Mouse (Mus musculus): Measurements from ENCODE around the gene Zfhx3. TPM values are rescaled to one million over a fixed set of nuclear protein-coding genes. Genes with fewer than 3 reads are reported as not detected.

Gene Zfhx3
- total and polyA plus RNA-seq, 2 experiments from 2014 or later: 14.9 to 15.3 TPM

- Histone ChIP-seq H3K36me3 (ENCODE audit: insufficient read depth, low read length) (no peaks in the 10 kb centered on the region), H3K4me1 (ENCODE audit: insufficient read depth, low read length) (peaks cover 7% of the 10 kb centered on the region), H3K9ac (replicated peaks; ENCODE audit: low read length) (no peak overlapping the region), H3K4me3 (ENCODE audit: low read length) (peak overlapping the region; percentile 18; the same call in 1 of the 2 replicates), H3K27ac (peak overlapping the region; percentile 41; the same call in 1 of the 2 replicates), H3K9me3 (ENCODE audit: low read length) (no peaks in the 10 kb centered on the region), H3K4me2 (ENCODE audit: low read depth, low read length) (peak overlapping the region; percentile 52), H3K27me3 (ENCODE audit: insufficient read depth, low read length) (no peaks in the 10 kb centered on the region)
- no peak for TF ChIP-seq CTCF (IDR thresholded peaks at IDR 0.05; ENCODE audit: low read depth)
- DNase-seq (ENCODE audit: low spot score) (peak; percentile 80), ATAC-seq (peak; percentile 74; the same call in 1 of the 2 replicates)
- WGBS: 23% methylated on average over 16 of the region's 16 CpGs
Measured at GRCm38 (mm10) chr8:108101978-108102865, 159.8 kb downstream of the Zfhx3 start.

GRCm38 (mm10) chr8:108104471-108105098, 162.1 kb downstream of the Zfhx3 start:
- Histone ChIP-seq H3K36me3 (ENCODE audit: insufficient read depth, low read length) (no peaks in the 10 kb centered on the region), H3K9me3 (ENCODE audit: low read length) (no peaks in the 10 kb centered on the region), H3K9ac (replicated peaks; ENCODE audit: low read length) (no peak overlapping the region), H3K27ac (no peak overlapping the region), H3K4me3 (ENCODE audit: low read length) (no peak overlapping the region), H3K4me1 (ENCODE audit: insufficient read depth, low read length) (peaks cover 7% of the 10 kb centered on the region), H3K27me3 (ENCODE audit: insufficient read depth, low read length) (no peaks in the 10 kb centered on the region), H3K4me2 (ENCODE audit: low read depth, low read length) (no peak overlapping the region)
- DNase-seq (ENCODE audit: low spot score) (no peak), ATAC-seq (no peak)
- TF ChIP-seq CTCF (IDR thresholded peaks at IDR 0.05; ENCODE audit: low read depth): no peak
- WGBS: 49% methylated on average over 10 of the region's 10 CpGs

- Histone ChIP-seq H3K9me3 (ENCODE audit: low read length) (no peaks in the 10 kb centered on the region), H3K27ac (no peak overlapping the region), H3K36me3 (ENCODE audit: insufficient read depth, low read length) (no peaks in the 10 kb centered on the region), H3K4me1 (ENCODE audit: insufficient read depth, low read length) (no peaks in the 10 kb centered on the region), H3K27me3 (ENCODE audit: insufficient read depth, low read length) (no peaks in the 10 kb centered on the region), H3K9ac (replicated peaks; ENCODE audit: low read length) (no peak overlapping the region), H3K4me2 (ENCODE audit: low read depth, low read length) (no peak overlapping the region), H3K4me3 (ENCODE audit: low read length) (no peak overlapping the region)
- WGBS: 45% methylated on average over 2 of the region's 2 CpGs
- peak; percentile 69 for DNase-seq (ENCODE audit: low spot score)
- no peak for TF ChIP-seq CTCF (IDR thresholded peaks at IDR 0.05; ENCODE audit: low read depth)
- no peak for ATAC-seq
Measured at GRCm38 (mm10) chr8:108125053-108125452, 182.6 kb downstream of the Zfhx3 start.

- Histone ChIP-seq H3K9ac (replicated peaks; ENCODE audit: low read length) (no peak overlapping the region), H3K9me3 (ENCODE audit: low read length) (no peaks in the 10 kb centered on the region), H3K27ac (no peak overlapping the region), H3K4me3 (ENCODE audit: low read length) (no peak overlapping the region), H3K4me2 (ENCODE audit: low read depth, low read length) (no peak overlapping the region), H3K36me3 (ENCODE audit: insufficient read depth, low read length) (no peaks in the 10 kb centered on the region), H3K27me3 (ENCODE audit: insufficient read depth, low read length) (no peaks in the 10 kb centered on the region), H3K4me1 (ENCODE audit: insufficient read depth, low read length) (no peaks in the 10 kb centered on the region)
- ATAC-seq (no peak), DNase-seq (ENCODE audit: low spot score) (peak; percentile 23)
- TF ChIP-seq CTCF (IDR thresholded peaks at IDR 0.05; ENCODE audit: low read depth): no peak
- WGBS: 24% methylated on average over 2 of the region's 2 CpGs
Measured at GRCm38 (mm10) chr8:108125491-108125890, 183.0 kb downstream of the Zfhx3 start.

GRCm38 (mm10) chr8:108146536-108146935, 204.1 kb downstream of the Zfhx3 start:
- Histone ChIP-seq H3K36me3 (ENCODE audit: insufficient read depth, low read length) (no peaks in the 10 kb centered on the region), H3K4me2 (ENCODE audit: low read depth, low read length) (no peak overlapping the region), H3K4me3 (ENCODE audit: low read length) (no peak overlapping the region), H3K9me3 (ENCODE audit: low read length) (no peaks in the 10 kb centered on the region), H3K27ac (no peak overlapping the region), H3K4me1 (ENCODE audit: insufficient read depth, low read length) (no peaks in the 10 kb centered on the region), H3K9ac (replicated peaks; ENCODE audit: low read length) (no peak overlapping the region), H3K27me3 (ENCODE audit: insufficient read depth, low read length) (no peaks in the 10 kb centered on the region)
- ATAC-seq (no peak), DNase-seq (ENCODE audit: low spot score) (no peak)
- WGBS: 75% methylated on average over 5 of the region's 5 CpGs
- no peak for TF ChIP-seq CTCF (IDR thresholded peaks at IDR 0.05; ENCODE audit: low read depth)

GRCm38 (mm10) chr8:108148599-108149249, 206.3 kb downstream of the Zfhx3 start:
- Histone ChIP-seq H3K4me2 (ENCODE audit: low read depth, low read length) (no peak overlapping the region), H3K27me3 (ENCODE audit: insufficient read depth, low read length) (no peaks in the 10 kb centered on the region), H3K4me1 (ENCODE audit: insufficient read depth, low read length) (no peaks in the 10 kb centered on the region), H3K4me3 (ENCODE audit: low read length) (no peak overlapping the region), H3K36me3 (ENCODE audit: insufficient read depth, low read length) (no peaks in the 10 kb centered on the region), H3K27ac (no peak overlapping the region), H3K9ac (replicated peaks; ENCODE audit: low read length) (no peak overlapping the region), H3K9me3 (ENCODE audit: low read length) (no peaks in the 10 kb centered on the region)
- 70% methylated on average over 15 of the region's 15 CpGs for WGBS
- ATAC-seq (no peak), DNase-seq (ENCODE audit: low spot score) (no peak)
- no peak for TF ChIP-seq CTCF (IDR thresholded peaks at IDR 0.05; ENCODE audit: low read depth)

Data from hindbrain, postnatal 0 days (tissue).